Comparison of ENCODE assay signal across 8 mouse cellular contexts in the genomic region with DNA sequence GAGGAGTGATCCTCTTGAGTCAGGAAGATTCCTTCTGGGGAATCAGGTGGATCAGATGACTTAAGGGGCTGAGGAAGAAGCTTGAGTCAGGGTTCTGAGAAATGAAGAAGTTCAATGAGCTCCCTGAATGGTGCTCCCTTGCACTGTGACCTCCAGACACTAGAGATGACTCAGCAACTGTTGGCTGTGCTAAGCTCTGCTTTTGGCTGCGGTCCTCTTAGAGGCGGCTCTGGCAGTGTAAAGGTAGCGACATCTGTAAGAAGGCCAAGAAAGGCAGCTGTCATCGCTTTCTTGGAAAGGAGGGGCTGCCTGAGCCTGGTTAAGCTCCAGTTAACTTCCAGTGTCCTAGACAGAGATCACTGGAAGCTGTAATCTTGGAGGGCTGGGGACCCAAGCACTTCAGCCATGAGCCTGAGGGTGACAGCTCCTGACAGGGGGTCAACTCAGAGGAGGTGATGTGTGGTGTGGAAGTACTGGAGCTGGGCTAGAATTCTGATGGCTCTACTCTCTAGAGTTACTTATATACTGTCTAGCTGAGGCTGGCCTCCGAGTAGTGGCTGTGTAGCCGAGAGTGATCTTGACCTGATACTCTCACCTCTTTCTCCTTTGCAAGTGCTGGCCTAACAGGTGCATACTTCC. TPM values are rescaled to one million over a fixed set of nuclear protein-coding genes. Genes with fewer than 3 reads are reported as not detected.
DNase-seq lines count a peak whose midpoint lies in the region; ATAC-seq and TF ChIP-seq lines count a peak whose summit lies in the region.

No protein-coding gene starts in this region.

- peak; percentile 48; the same call in 1 of the 2 replicates for ATAC-seq in intestine, embryonic 15.5 days
- no peak for ATAC-seq in intestine, postnatal 0 days
- peak; percentile 15; the same call in 1 of the 2 replicates for ATAC-seq in heart, embryonic 12.5 days (ENCODE audit: insufficient number of reproducible peaks, low FRiP score)

- H3K4me2 ChIP-seq in intestine, embryonic 15.5 days (replicated peaks) = no peak overlapping the region
- no peak overlapping the region for H3K4me2 ChIP-seq in intestine, postnatal 0 days (replicated peaks; ENCODE audit: low read depth)
- no peak overlapping the region for H3K4me2 ChIP-seq in heart, embryonic 12.5 days

- H3K4me3 ChIP-seq in intestine, embryonic 15.5 days (replicated peaks) = no peak overlapping the region
- H3K4me3 ChIP-seq in intestine, postnatal 0 days (ENCODE audit: low read depth, low read length) = no peak overlapping the region
- no peak overlapping the region for H3K4me3 ChIP-seq in heart, embryonic 12.5 days
- H3K4me3 ChIP-seq in liver, adult 2 months (ENCODE audit: insufficient read depth, low read depth, low read length) = no peak overlapping the region

- no peaks in the 10 kb centered on the region; the same call in 1 of the 2 replicates for H3K79me2 ChIP-seq in liver, adult 2 months (ENCODE audit: control insufficient read depth, insufficient read depth, low read length)

- no peak for TF ChIP-seq POLR2A in liver, adult 2 months (IDR thresholded peaks at IDR 0.05; ENCODE audit: extremely low read depth, insufficient read depth, low read length)

- no peaks in the 10 kb centered on the region for H3K27me3 ChIP-seq in intestine, embryonic 15.5 days (replicated peaks)
- H3K27me3 ChIP-seq in intestine, postnatal 0 days (replicated peaks; ENCODE audit: control insufficient read depth, insufficient read depth, low read length) = no peaks in the 10 kb centered on the region
- no peaks in the 10 kb centered on the region for H3K27me3 ChIP-seq in heart, embryonic 12.5 days (replicated peaks)
- no peaks in the 10 kb centered on the region for H3K27me3 ChIP-seq in liver, adult 2 months (ENCODE audit: control insufficient read depth, insufficient read depth, low read length)

- H3K4me1 ChIP-seq in intestine, embryonic 15.5 days (replicated peaks) = 0 out of 2 replicates have a peak, but pooled peaks cover 7% of the 10 kb centered on the region
- no peaks in the 10 kb centered on the region for H3K4me1 ChIP-seq in intestine, postnatal 0 days (replicated peaks; ENCODE audit: control insufficient read depth, insufficient read depth, low read length)
- H3K4me1 ChIP-seq in heart, embryonic 12.5 days (replicated peaks) = peaks cover 10% of the 10 kb centered on the region
- peaks cover 3% of the 10 kb centered on the region; the same call in 1 of the 2 replicates for H3K4me1 ChIP-seq in liver, adult 2 months (ENCODE audit: control insufficient read depth, insufficient read depth, low read length)

- no peaks in the 10 kb centered on the region for H3K9me3 ChIP-seq in intestine, embryonic 15.5 days
- no peaks in the 10 kb centered on the region for H3K9me3 ChIP-seq in intestine, postnatal 0 days (ENCODE audit: control insufficient read depth)
- no peaks in the 10 kb centered on the region for H3K9me3 ChIP-seq in heart, embryonic 12.5 days (replicated peaks)

- WGBS in intestine, embryonic 15.5 days = 76% methylated on average over 6 of the region's 6 CpGs
- WGBS in intestine, postnatal 0 days = 64% methylated on average over 6 of the region's 6 CpGs
- WGBS in heart, embryonic 12.5 days = 35% methylated on average over 6 of the region's 6 CpGs
- WGBS in liver, adult 2 months = 34% methylated on average over 6 of the region's 6 CpGs

- intact Hi-C loops in left cerebral cortex, postnatal 36 days (cut with DNase I) = no loop called here

- TF ChIP-seq CTCF in intestine, postnatal 0 days (IDR thresholded peaks at IDR 0.05; ENCODE audit: low read depth) = no peak
- TF ChIP-seq CTCF in liver, adult 2 months (IDR thresholded peaks at IDR 0.05; ENCODE audit: low read depth, low read length) = no peak

- H3K36me3 ChIP-seq in intestine, embryonic 15.5 days = no peaks in the 10 kb centered on the region
- no peaks in the 10 kb centered on the region for H3K36me3 ChIP-seq in intestine, postnatal 0 days (ENCODE audit: control insufficient read depth, insufficient read depth)
- H3K36me3 ChIP-seq in heart, embryonic 12.5 days = no peaks in the 10 kb centered on the region
- no peaks in the 10 kb centered on the region for H3K36me3 ChIP-seq in liver, adult 2 months (ENCODE audit: control insufficient read depth, insufficient read depth, low read length)

- H3K9ac ChIP-seq in intestine, embryonic 15.5 days = no peak overlapping the region
- H3K9ac ChIP-seq in intestine, postnatal 0 days (ENCODE audit: low read depth, low read length) = no peak overlapping the region
- no peak overlapping the region for H3K9ac ChIP-seq in heart, embryonic 12.5 days
- no peak overlapping the region for H3K9ac ChIP-seq in liver, adult 2 months (ENCODE audit: low read depth, low read length)

- DNase-seq in adrenal gland, adult (ENCODE audit: inconsistent age in 2 of 2, low spot score in 1 of 2) = peak; percentile 71 to 89
- DNase-seq in liver, adult 2 months (ENCODE audit: extremely low read depth, low read depth, low spot score) = peak; percentile 81
- peak; percentile 76 for DNase-seq in yolk sac, embryonic 10.5 days (ENCODE audit: low spot score)
- DNase-seq in layer of hippocampus, postnatal 36 days = no peak
- DNase-seq in left cerebral cortex, postnatal 36 days (ENCODE audit: low spot score in 2 of 2) = no peak

- no peak overlapping the region for H3K27ac ChIP-seq in intestine, embryonic 15.5 days
- H3K27ac ChIP-seq in intestine, postnatal 0 days (ENCODE audit: low read depth, low read length) = no peak overlapping the region
- no peak overlapping the region for H3K27ac ChIP-seq in heart, embryonic 12.5 days (ENCODE audit: poor library complexity, severe bottlenecking)
- no peak overlapping the region for H3K27ac ChIP-seq in liver, adult 2 months (replicated peaks; ENCODE audit: insufficient read depth, low read depth, low read length)

RNA-seq across cellular contexts. Expression of a gene that starts 37.4 kb away (rescaled TPM):
- polyA plus RNA-seq in intestine, embryonic 15.5 days (2015; fragmentation: Nextera tagmentation; extraction: Ambion mirVana) = 3.5 and 3.6 TPM in 2 replicates
- 1.9 and 2.1 TPM in 2 replicates for polyA plus RNA-seq in intestine, postnatal 0 days (2015; fragmentation: Nextera tagmentation; extraction: Ambion mirVana)
- polyA plus RNA-seq in heart, embryonic 12.5 days (2016; fragmentation: Nextera tagmentation; extraction: Ambion mirVana) = 1.1 and 1.4 TPM in 2 replicates
- total RNA-seq in liver, adult 2 months (2014; rRNA removed) = 4.4 and 4.9 TPM in 2 replicates
- 0.94 and 1.00 TPM in 2 replicates for polyA plus RNA-seq in liver, adult 2 months (2012; rRNA removed)
- total RNA-seq in layer of hippocampus, postnatal 36 days (2021) = 10 to 100 TPM; 42.9 to 47.5 TPM
- 10 to 100 TPM; 39.4 to 43.9 TPM for total RNA-seq in left cerebral cortex, postnatal 36 days (2021)

Comparison
In these comparisons a context has a peak if more than half of its experiments do, and no peak if none do; other contexts are left out.
1. DNase-seq: peak in adrenal gland, adult (2 of 2), liver, adult 2 months (single experiment) and yolk sac, embryonic 10.5 days (single experiment); none in layer of hippocampus, postnatal 36 days (0 of 2) and left cerebral cortex, postnatal 36 days (0 of 2).